Mouse (Mus musculus) megakaryocyte, adult 5-6 weeks (primary cell): ENCODE results near the gene Txnrd3. TPM values are rescaled to one million over a fixed set of nuclear protein-coding genes. Genes with fewer than 3 reads are reported as not detected.

Experiments used
- ATAC-seq: 2 replicates; pipeline ENCODE4 v1.8.0; 2016; ENCODE audit warnings: mild to moderate bottlenecking, inconsistent platforms; ENCODE audit not compliant: poor library complexity, severe bottlenecking
- total RNA-seq, 2 experiments: library from RNA; stranded (forward) in 1 of 2; stranded (reverse) in 1 of 2; fragments of 153-499, 151-499 nt in 1 of 2; fragments of 221-1000, 200-1000 nt in 1 of 2; gene quantifications; 2 replicates each; pipeline versions ENCODE4 v1.2.3 to v1.2.4; 2015 to 2017

The Txnrd3 gene
- total RNA-seq, 2 experiments from 2014 or later, result 1.1 to 1.5 TPM

GRCm38 (mm10) chr6:89651770-89652169, 8.0 kb downstream of the Txnrd3 start:
- ATAC-seq, result no peak

GRCm38 (mm10) chr6:89655011-89655410, 11.2 kb downstream of the Txnrd3 start:
- no peak for ATAC-seq

- ATAC-seq, result no peak
These were observed 14.6 kb downstream of the Txnrd3 start for GRCm38 (mm10) chr6:89658342-89658741.

DNA sequence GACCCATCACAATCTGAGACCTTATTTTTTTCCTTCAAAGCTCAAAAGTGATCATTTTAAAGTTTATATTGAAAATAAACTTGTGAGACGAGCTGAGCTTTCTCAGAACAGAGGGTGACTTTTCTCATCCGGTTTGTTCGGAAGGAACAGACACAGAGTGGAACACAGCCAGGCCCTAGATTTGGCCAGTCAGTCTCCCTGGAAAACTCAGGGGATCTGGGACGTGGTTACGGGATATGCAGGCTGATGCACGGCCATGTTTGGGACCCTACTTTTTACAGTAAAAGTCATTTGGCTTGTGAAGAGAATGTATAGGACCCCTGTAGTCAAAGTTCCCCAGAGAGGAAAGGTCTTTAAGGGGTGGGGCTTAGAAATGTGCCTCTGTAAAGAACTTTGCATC, 15.1 kb downstream of the Txnrd3 start:
- ATAC-seq, result no peak

GRCm38 (mm10) chr6:89659692-89660423, 16.1 kb downstream of the Txnrd3 start:
- peak; percentile 52; the same call in 1 of the 2 replicates for ATAC-seq

GRCm38 (mm10) chr6:89660490-89660889, 16.7 kb downstream of the Txnrd3 start:
- ATAC-seq, result no peak

DNA sequence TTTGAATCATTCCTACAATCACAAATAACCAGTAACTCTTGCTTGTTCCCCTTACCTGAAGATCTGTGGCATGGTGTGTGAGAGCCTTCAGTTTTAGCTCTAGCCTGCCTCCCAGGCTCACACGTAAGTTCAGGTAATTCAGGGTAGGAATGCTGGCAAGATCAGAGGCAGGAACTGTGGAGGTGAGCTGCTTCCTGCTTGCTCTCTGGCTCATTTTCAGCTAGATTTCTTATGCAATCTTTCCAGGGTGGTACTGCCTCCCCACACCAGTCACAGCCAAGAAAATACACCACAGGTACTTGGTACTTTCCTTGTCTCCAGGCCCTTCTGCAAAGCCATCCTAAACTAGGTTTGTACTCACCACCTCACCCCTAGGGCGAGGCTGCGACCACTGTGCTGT, 18.7 kb downstream of the Txnrd3 start:
- no peak for ATAC-seq

DNA sequence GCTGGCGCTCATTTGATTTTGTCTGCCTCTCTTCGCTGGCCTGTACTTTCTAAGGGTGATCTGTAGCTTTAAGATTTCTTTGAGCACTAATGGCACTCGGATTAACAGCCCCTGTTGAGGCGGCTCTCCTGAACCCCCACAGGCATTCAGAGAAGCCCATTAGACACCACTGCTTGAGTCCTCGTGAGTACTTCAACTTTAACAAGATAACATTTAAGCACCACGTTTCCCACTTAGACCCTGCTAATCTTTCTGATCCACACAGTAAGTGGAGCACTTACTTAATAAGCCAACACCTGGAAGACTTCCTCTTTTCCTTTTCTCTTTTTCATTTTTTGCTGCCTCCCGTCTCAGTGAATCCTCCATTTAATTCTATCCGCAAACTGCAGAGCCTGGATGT, 21.4 kb downstream of the Txnrd3 start:
- ATAC-seq, result no peak

- no peak for ATAC-seq
These were observed 21.9 kb downstream of the Txnrd3 start for GRCm38 (mm10) chr6:89665667-89666066.

DNA sequence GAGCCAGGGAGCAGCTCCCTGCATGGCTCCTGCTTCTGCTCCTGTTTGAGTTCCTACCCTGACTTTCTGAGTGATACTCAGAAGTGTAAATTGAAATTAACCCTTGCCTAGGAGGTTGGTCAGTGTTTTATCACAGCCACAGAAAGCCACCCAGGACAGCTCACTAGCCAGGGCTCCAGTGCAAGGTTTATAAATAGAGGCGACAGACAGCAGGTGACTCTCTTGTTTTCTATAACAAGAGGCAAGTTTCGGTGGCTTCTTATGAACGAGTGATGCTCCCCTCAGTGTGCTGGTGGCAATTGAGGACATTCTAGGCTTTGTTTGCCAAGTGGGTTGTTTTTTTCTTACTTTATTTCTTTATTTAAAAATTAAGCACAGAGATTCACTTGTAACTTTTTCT, 23.2 kb downstream of the Txnrd3 start:
- ATAC-seq, result no peak

- no peak for ATAC-seq
These were observed 25.8 kb downstream of the Txnrd3 start for GRCm38 (mm10) chr6:89669556-89669955.

DNA sequence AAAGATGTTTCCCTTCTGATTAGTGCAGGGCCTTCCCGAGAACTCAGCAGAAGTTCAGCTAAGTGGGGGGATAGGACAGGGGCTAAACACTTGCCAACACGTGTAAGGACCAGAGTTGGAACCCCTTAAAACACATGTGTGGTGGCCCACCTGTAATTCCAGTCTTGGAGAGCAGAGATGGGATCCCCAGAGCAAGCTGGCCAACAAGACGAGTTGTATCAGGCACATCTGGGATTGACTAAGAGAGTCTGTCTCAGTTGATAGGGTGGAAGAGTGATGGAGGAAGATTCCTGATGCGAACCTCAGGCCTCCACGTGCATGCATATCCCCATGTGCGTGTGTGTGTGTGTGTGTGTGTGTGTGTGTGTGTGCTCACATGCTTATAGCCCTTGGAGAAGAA, 27.6 kb downstream of the Txnrd3 start:
- no peak for ATAC-seq

DNA sequence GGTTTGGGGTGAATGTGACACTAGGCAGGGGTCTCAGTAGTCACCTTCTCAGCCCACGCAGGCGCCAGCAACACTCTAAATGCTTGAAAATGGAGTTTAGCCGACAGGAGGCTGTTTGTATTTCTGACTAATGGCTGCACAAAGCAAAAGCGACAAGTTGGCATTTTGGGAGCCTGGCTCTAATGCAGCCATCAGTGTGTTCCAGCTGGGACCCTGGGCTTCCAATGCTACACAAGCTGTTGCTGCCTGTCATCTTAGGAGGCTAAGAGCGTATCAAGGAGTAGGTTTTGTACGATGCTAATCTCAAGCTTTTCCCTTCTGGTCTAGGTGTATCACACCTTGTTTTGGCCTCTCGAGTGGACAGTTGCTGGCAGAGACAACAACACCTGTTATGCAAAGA, 28.9 kb downstream of the Txnrd3 start:
- ATAC-seq, result no peak

DNA sequence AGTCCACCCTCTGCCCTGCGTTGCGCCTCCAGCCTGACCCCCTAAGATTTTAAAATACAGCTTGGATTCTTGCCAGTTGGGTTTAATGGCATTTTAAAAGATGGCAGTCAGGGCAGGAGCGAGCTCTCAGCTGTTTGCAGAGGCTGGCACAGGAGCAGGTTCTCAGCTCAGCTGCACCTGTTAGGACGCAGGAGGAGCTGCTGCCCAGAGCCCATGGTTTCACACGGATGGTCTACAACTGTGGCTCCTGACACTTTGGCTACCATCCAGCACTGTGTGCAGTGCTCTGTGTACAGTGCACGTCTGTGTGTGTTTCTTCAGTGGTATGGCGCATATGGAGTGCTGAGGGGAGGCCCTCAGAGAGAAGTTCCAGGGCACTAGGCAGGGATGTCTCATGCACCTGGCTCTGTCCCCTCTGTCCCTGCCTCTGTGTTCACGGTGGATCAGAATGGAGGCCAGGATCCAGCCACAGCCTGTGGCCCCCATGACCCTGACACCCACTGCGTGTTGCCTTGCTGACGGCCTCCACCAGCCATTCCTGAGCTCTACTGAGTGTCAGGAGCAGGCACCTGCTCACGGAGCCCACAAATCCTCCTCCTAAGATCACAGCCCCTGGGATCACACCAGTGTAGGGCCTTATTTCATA, 29.5 kb downstream of the Txnrd3 start:
- ATAC-seq, result no peak

DNA sequence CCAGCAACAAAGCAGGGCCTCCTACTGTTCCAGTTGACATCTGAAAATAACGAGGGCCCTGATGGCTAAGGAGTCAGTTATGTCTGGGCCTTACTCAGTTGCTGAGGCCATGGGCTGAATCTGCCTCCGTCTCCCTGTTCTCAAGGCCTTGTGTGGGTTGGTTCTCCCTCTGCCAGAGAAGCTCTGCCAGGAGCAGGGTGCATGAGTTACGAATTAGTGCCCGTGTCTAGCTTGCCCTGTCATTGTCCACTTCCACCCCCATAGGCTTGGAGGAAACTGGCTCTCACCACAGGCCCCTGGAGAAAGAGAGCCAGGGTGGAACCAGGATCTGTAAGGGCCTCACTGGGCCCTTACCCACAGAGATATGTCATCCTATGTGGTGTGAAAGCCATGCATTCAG, 34.7 kb downstream of the Txnrd3 start:
- ATAC-seq, result no peak

GRCm38 (mm10) chr6:89679291-89679835, 35.6 kb downstream of the Txnrd3 start:
- peak; percentile 89 for ATAC-seq

DNA sequence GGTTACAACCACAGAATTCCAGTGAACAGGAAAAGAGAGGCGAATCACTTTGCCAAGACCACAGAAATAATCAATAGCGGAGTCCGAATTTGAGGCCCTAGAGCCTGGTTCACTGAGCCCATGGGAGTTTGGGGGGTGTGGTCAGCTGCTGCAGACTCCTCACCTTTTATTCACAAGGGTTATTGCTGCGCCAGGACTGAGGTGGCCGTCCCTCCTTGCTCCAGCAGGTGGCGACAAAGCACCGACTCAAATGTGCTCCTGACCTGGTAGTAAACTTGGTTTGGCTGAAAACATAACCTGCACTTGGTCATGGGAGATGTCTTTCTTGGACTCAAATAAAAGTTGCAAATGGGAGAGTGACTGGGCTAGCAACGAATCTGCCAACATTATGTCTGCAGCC, 36.4 kb downstream of the Txnrd3 start:
- ATAC-seq, result peak; percentile 87

DNA sequence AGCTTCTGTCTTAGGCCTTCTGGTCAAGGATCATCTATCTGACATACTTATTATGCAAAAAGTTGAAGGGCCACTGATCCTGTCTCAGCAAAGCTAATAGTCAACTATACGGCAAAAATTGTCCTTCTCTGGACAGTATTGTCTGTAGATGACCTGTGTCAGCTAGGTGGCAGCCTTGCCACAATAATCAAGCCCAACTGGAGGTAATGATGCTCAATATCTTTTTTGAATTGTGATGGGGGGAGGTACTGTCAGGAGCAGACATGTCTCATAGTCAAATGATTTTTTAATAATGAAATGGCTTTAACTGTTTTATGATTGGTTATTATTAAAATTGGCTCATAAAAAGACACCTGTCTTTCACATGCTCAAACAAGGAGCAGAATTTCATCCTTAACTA, 40.4 kb downstream of the Txnrd3 start:
- ATAC-seq, result no peak

DNA sequence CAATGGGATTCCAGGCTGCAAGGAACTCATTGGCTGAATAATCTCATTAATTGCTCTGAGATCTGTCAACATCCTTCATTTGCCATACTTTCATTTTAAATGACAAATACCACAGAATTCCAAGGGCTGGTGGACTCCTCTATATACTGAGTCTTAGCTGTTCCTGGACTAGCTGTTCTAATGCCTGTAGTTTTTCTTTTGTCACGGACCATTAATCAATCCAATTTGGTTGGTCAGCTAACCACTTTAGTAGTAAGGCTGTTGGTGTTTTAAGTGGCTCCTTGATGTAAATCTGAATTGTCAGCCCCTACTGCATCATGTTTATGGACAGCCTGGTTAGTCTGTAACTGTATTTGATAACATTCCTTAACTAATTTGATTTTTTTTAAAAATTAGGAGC, 43.3 kb downstream of the Txnrd3 start:
- no peak for ATAC-seq

GRCm38 (mm10) chr6:89706624-89707023, 62.8 kb downstream of the Txnrd3 start:
- ATAC-seq, result no peak

DNA sequence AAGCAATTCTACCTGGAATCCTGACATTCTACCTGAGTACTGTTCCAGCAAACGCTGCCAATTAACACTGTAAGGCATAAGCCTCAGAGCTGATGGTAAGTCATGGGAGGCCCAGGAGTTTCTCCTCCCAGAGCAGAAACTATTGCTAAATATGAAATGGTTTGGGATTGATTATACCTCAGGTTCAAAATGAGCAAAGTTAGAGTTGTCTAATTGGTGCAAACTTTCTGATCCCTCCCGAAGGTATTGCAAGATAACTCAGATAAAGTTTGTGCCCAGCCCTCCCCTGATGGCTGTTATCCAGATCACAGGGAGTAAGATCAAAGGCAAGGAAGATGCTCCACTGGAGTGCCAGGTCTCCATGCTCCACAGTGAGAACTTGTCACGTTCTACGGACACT, 63.5 kb downstream of the Txnrd3 start, which contains the start of gene Vmn1r40:
Gene Vmn1r40, plus strand, starts transcription at position 301 of the 400 bp plus-strand sequence.
- ATAC-seq, result no peak

DNA sequence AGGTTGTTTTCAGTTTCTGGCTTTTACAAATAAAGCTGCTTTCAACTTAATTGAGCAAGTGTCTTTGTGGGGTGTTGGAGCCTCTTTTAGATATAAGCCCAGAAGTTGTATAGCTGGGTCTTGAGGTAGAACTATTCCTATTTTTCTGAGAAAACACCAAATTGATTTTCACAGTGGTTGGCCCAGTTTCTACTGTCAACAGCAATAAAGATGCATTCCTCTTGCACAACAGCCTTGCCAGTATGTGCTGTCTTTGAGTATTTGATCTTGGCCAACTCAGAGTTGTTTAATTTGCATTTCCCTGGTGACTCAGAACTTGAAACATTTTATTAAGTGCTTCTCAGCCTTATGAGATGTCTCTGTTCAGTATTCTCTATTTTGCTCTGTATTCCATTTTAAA, 74.3 kb downstream of the Txnrd3 start:
- no peak for ATAC-seq
